Mouse (Mus musculus): ENCODE results near the gene Gm15155.
"Not testable (repeated sequence)": the region's sequence is repeated elsewhere in the genome, so short reads cannot be mapped to it uniquely, and the experiment has no call there.

Gm15155 gene

GRCm38 (mm10) chrX:156009756-156010155, 385.2 kb downstream of the Gm15155 start:
- DNase-seq (ENCODE audit: low read depth): no peak

DNA sequence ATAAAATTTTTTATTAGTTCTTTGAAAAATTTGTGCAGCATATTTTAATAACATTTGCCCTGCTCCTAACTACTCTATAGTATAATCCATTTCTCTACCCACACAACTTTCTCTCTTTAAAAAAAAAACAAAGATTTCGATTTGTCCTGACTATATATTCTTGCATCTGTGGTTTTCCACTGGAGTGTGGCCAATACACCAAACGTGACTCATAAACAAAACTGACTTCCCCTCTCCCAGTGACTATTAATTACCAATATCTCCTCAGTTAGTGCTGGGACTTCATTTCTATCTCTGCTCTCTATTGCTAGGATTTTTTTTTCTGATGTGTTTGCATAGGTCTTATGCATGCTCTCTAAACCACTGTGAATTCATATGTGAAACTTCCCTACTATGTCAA, 531.2 kb downstream of the Gm15155 start:
- DNase-seq (ENCODE audit: low read depth): no peak

DNA sequence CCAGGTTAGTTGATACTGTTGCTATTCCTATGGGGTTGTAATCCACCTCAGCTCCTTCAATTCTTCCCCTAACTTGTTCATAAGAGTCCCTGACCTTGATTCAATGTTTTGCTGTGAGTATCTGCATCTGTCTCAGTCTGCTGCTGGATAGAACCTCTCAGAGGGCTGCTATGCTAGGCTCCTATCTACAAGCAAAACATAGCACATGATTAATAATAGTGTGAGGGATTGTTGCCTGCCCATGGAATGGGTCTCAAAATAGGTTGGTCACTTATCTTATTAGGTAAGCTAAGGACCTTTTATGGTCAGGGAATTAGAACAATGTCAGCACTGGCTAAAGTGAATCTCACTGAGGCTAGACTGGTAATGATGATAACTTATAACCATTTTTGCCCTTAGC, 547.0 kb downstream of the Gm15155 start:
- DNase-seq (ENCODE audit: low read depth): no peak

- DNase-seq (ENCODE audit: low read depth): not testable (repeated sequence)
Measured at GRCm38 (mm10) chrX:156303806-156304205, 679.3 kb downstream of the Gm15155 start.

All from induced T-regulatory cell, adult 2 months (primary cell).